Mouse (Mus musculus): Measurements from ENCODE around the gene Hps4.
"Not testable (repeated sequence)": the region's sequence is repeated elsewhere in the genome, so short reads cannot be mapped to it uniquely, and the experiment has no call there.

The Hps4 gene

GRCm38 (mm10) chr5:112342463-112343204 is at the start of gene Hps4, which contains the start of gene Srrd:
Gene Hps4, plus strand, starts transcription at chr5:112343083.
Gene Srrd, minus strand, starts transcription at chr5:112343040.
- peak; percentile 83 to 85 for DNase-seq (ENCODE audit: low spot score in 2 of 2)

- DNase-seq (ENCODE audit: low spot score in 2 of 2), result no peak
Measured at GRCm38 (mm10) chr5:112293800-112294199, 49.1 kb upstream of the Hps4 start.

- DNase-seq (ENCODE audit: low spot score in 2 of 2), result no peak
Measured at GRCm38 (mm10) chr5:112294696-112295095, 48.2 kb upstream of the Hps4 start.

- DNase-seq (ENCODE audit: low spot score in 2 of 2), result no peak
Measured at GRCm38 (mm10) chr5:112295162-112295561, 47.7 kb upstream of the Hps4 start.

- no peak for DNase-seq (ENCODE audit: low spot score in 2 of 2)
Measured at GRCm38 (mm10) chr5:112295564-112295963, 47.3 kb upstream of the Hps4 start.

GRCm38 (mm10) chr5:112296404-112297181 is 46.3 kb upstream of the Hps4 start:
- no peak for DNase-seq (ENCODE audit: low spot score in 2 of 2)

- no peak for DNase-seq (ENCODE audit: low spot score in 2 of 2)
Measured at GRCm38 (mm10) chr5:112297257-112297656, 45.6 kb upstream of the Hps4 start.

- DNase-seq (ENCODE audit: low spot score in 2 of 2), result no peak
Measured at GRCm38 (mm10) chr5:112298226-112298988, 44.5 kb upstream of the Hps4 start.

- DNase-seq (ENCODE audit: low spot score in 2 of 2), result no peak
Measured at GRCm38 (mm10) chr5:112299399-112299798, 43.5 kb upstream of the Hps4 start.

GRCm38 (mm10) chr5:112300112-112300511 is 42.8 kb upstream of the Hps4 start:
- DNase-seq (ENCODE audit: low spot score in 2 of 2), result no peak

GRCm38 (mm10) chr5:112300721-112301308 is 42.1 kb upstream of the Hps4 start:
- peak in 1 of 2 experiments; percentile 26 for DNase-seq (ENCODE audit: low spot score in 2 of 2)

- DNase-seq (ENCODE audit: low spot score in 2 of 2), result peak in 1 of 2 experiments; percentile 34
Measured at GRCm38 (mm10) chr5:112301694-112302093, 41.2 kb upstream of the Hps4 start.

GRCm38 (mm10) chr5:112302310-112302709 is 40.6 kb upstream of the Hps4 start:
- DNase-seq (ENCODE audit: low spot score in 2 of 2), result no peak

- DNase-seq (ENCODE audit: low spot score in 2 of 2), result no peak
Measured at GRCm38 (mm10) chr5:112305842-112306241, 37.0 kb upstream of the Hps4 start.

GRCm38 (mm10) chr5:112313222-112313885 is 29.5 kb upstream of the Hps4 start:
- DNase-seq (ENCODE audit: low spot score in 2 of 2), result no peak

GRCm38 (mm10) chr5:112316468-112316867 is 26.4 kb upstream of the Hps4 start:
- DNase-seq (ENCODE audit: low spot score in 2 of 2), result no peak

GRCm38 (mm10) chr5:112317328-112317727 is 25.6 kb upstream of the Hps4 start:
- DNase-seq (ENCODE audit: low spot score in 2 of 2), result no peak

GRCm38 (mm10) chr5:112319343-112319742 is 23.5 kb upstream of the Hps4 start:
- DNase-seq (ENCODE audit: low spot score in 2 of 2), result not testable (repeated sequence)

GRCm38 (mm10) chr5:112320379-112320778 is 22.5 kb upstream of the Hps4 start:
- peak in 1 of 2 experiments; percentile 40 for DNase-seq (ENCODE audit: low spot score in 2 of 2)

- peak; percentile 77 to 93 for DNase-seq (ENCODE audit: low spot score in 2 of 2)
Measured at GRCm38 (mm10) chr5:112320936-112321335, 21.9 kb upstream of the Hps4 start.

- DNase-seq (ENCODE audit: low spot score in 2 of 2), result no peak
Measured at GRCm38 (mm10) chr5:112321376-112321775, 21.5 kb upstream of the Hps4 start.
